13 mouse cellular contexts compared by ENCODE assay signal in genomic region chr16:18413032-18413816, GRCm38 (mm10). TPM values are rescaled to one million over a fixed set of nuclear protein-coding genes. Genes with fewer than 3 reads are reported as not detected.
A peak's percentile ranks its signal among the peaks of the same experiment; 100 is the strongest.
DNase-seq lines count a peak whose midpoint lies in the region; ATAC-seq lines count a peak whose summit lies in the region.
"Had no signal": no experiment of that assay in that cellular context is flagged by ENCODE, and none has a peak within 500 bp of the region (broad histone marks: within the 10 kb centered on the region; RNA-seq: fewer than 3 reads in every experiment).

No protein-coding gene starts in this region.

- WGBS in macrophage (ENCODE audit: missing documents), result 37% methylated on average over 7 of the region's 7 CpGs
- WGBS in hindbrain, embryonic 14.5 days, result 90% methylated on average over 7 of the region's 7 CpGs

- H3K4me3 ChIP-seq in macrophage (ENCODE audit: inconsistent target), result no peak overlapping the region
- H3K4me3 ChIP-seq in hindbrain, embryonic 14.5 days (replicated peaks; ENCODE audit: low read length), result no peak overlapping the region
- H3K4me3 ChIP-seq: embryonic facial prominence, embryonic 15.5 days; midbrain, embryonic 12.5 days had no signal

- no peaks in the 10 kb centered on the region for H3K27me3 ChIP-seq in hindbrain, embryonic 14.5 days (ENCODE audit: control insufficient read depth, insufficient read depth, low read length)
- H3K27me3 ChIP-seq: embryonic facial prominence, embryonic 15.5 days; midbrain, embryonic 12.5 days had no signal

- peaks cover 22% of the 10 kb centered on the region for H3K36me3 ChIP-seq in macrophage (ENCODE audit: inconsistent target)
- peaks cover 26% of the 10 kb centered on the region for H3K36me3 ChIP-seq in hindbrain, embryonic 14.5 days (replicated peaks; ENCODE audit: control insufficient read depth, insufficient read depth)

- H3K79me2 ChIP-seq in macrophage (ENCODE audit: inconsistent target), result peaks cover 61% of the 10 kb centered on the region

- peaks cover 15% of the 10 kb centered on the region for H3K4me1 ChIP-seq in hindbrain, embryonic 14.5 days (replicated peaks; ENCODE audit: control insufficient read depth, insufficient read depth, low read length)

- peak overlapping the region; percentile 98 for H3K27ac ChIP-seq in macrophage
- no peak overlapping the region for H3K27ac ChIP-seq in hindbrain, embryonic 14.5 days
- H3K27ac ChIP-seq: embryonic facial prominence, embryonic 15.5 days; liver, embryonic 14.5 days; midbrain, embryonic 12.5 days had no signal

- peak; percentile 59 for DNase-seq in layer of hippocampus, adult 9-11 months
- DNase-seq in layer of hippocampus, adult 18-20 months (ENCODE audit: low spot score in 2 of 2), result no peak
- peak; percentile 39 for DNase-seq in B cell, adult 2 months
- DNase-seq in adipocyte (ENCODE audit: low spot score), result peak; percentile 22
- DNase-seq in adrenal gland, postnatal 10 days, result no peak
- DNase-seq in hindbrain, embryonic 14.5 days (ENCODE audit: low spot score), result no peak
- DNase-seq in Muller cell, postnatal 12 days (ENCODE audit: inconsistent ontology term), result no peak
- DNase-seq: heart, postnatal 36 days had no signal

- H3K9ac ChIP-seq in hindbrain, embryonic 14.5 days, result no peak overlapping the region
- H3K9ac ChIP-seq: embryonic facial prominence, embryonic 15.5 days; liver, embryonic 14.5 days; midbrain, embryonic 12.5 days had no signal

- no peak for ATAC-seq in hindbrain, embryonic 14.5 days (ENCODE audit: low FRiP score)
- ATAC-seq: intestine, postnatal 0 days had no signal

- H3K4me2 ChIP-seq in hindbrain, embryonic 14.5 days (replicated peaks), result no peak overlapping the region
- H3K4me2 ChIP-seq: embryonic facial prominence, embryonic 15.5 days; midbrain, embryonic 12.5 days had no signal

- no peaks in the 10 kb centered on the region for H3K9me3 ChIP-seq in hindbrain, embryonic 14.5 days (ENCODE audit: control insufficient read depth, low read length)
- H3K9me3 ChIP-seq: embryonic facial prominence, embryonic 15.5 days; midbrain, embryonic 12.5 days had no signal

RNA-seq across cellular contexts. Expression of gene Txnrd2, which starts 13.0 kb away (rescaled TPM):
- total RNA-seq in layer of hippocampus, adult 18-20 months (2021), result 10 to 100 TPM; 15.3 to 22.4 TPM
- 10 to 100 TPM in 24 of 26 experiments, 1 to 10 TPM in 2; 4.9 to 44.5 (median 23.9) TPM for total RNA-seq in macrophage (2018; cell fraction: chromatin; rRNA removed)
- total RNA-seq in macrophage (2018; cell fraction: cytosol; rRNA removed), result 10 to 100 TPM; 12.3 to 18.8 (median 15.3) TPM
- 10 to 100 TPM in 21 of 26 experiments, 1 to 10 TPM in 5; 7.5 to 31.9 (median 17.7) TPM for total RNA-seq in macrophage (2018; cell fraction: nucleus; rRNA removed)
- 10.3 to 16.8 TPM (median 14.7 TPM) in 3 replicates for polyA plus RNA-seq in macrophage (2018)
- total RNA-seq in adrenal gland, postnatal 10 days (2021), result 10 to 100 TPM; 61.5 to 62.8 TPM
- 26.0 and 28.2 TPM in 2 replicates for polyA plus RNA-seq in hindbrain, embryonic 14.5 days (2014; fragmentation: Nextera tagmentation; extraction: Ambion mirVana)

RNA-seq across cellular contexts. Expression of gene Comt, which starts 13.4 kb away (rescaled TPM):
- 10 to 100 TPM; 78.2 to 82.4 TPM for total RNA-seq in layer of hippocampus, adult 18-20 months (2021)
- total RNA-seq in macrophage (2018; cell fraction: chromatin; rRNA removed), result 10 to 100 TPM in 20 of 26 experiments, 1 to 10 TPM in 6; 4.6 to 47.7 (median 18.7) TPM
- total RNA-seq in macrophage (2018; cell fraction: cytosol; rRNA removed), result 100 to 1,000 TPM in 20 of 26 experiments, 10 to 100 TPM in 6; 79.9 to 168 (median 109) TPM
- 10 to 100 TPM; 15.5 to 79.1 (median 41.2) TPM for total RNA-seq in macrophage (2018; cell fraction: nucleus; rRNA removed)
- 118 to 154 TPM (median 126 TPM) in 3 replicates for polyA plus RNA-seq in macrophage (2018)
- 100 to 1,000 TPM; 131 to 148 TPM for total RNA-seq in adrenal gland, postnatal 10 days (2021)
- 91.6 and 99.4 TPM in 2 replicates for polyA plus RNA-seq in hindbrain, embryonic 14.5 days (2014; fragmentation: Nextera tagmentation; extraction: Ambion mirVana)

Comparison
In these comparisons a context has a peak if more than half of its experiments do, and no peak if none do; other contexts are left out.
1. DNase-seq: peak in layer of hippocampus, adult 9-11 months (single experiment), B cell, adult 2 months (2 of 2) and adipocyte (single experiment); none in layer of hippocampus, adult 18-20 months (0 of 2), adrenal gland, postnatal 10 days (single experiment), hindbrain, embryonic 14.5 days (single experiment) and Muller cell, postnatal 12 days (single experiment).